Mouse (Mus musculus) midbrain, postnatal 0 days (tissue): ENCODE measurements at regions not wholly inside any gene's neighbourhood (a gene's known extent, or its start where the extent isn't known, plus 50 kb on each side); places are given as distances from the start of the nearest gene placed in this dataset.

ENCODE experiments used
- ATAC-seq: fragments of 200-750 bp; cut with Nextera tagmentation; 2 replicates; pipeline ENCODE4 v1.8.0; 2017; ENCODE audit warnings: moderate number of reproducible peaks, mild to moderate bottlenecking, moderate TSS enrichment, moderate library complexity; ENCODE audit not compliant: low FRiP score
- DNase-seq: peaks from one replicate; pipeline ENCODE4 v3.0.0-alpha.2; 2015; ENCODE audit warnings: low spot score
- H3K27ac ChIP-seq: fragments of 300-500 bp; sonication (generic); 2 replicates; pipeline ENCODE4 v1.5.1; 2014; ENCODE audit warnings: low read depth, mild to moderate bottlenecking, low read length, mixed read lengths
- H3K27me3 ChIP-seq: fragments of 300-500 bp; sonication (generic); 2 replicates; pipeline ENCODE4 v1.6.1; 2014; ENCODE audit warnings: low read length, control low read depth, mixed read lengths; ENCODE audit not compliant: insufficient read depth
- H3K36me3 ChIP-seq: fragments of 300-500 bp; sonication (generic); 2 replicates; pipeline ENCODE4 v1.6.1; 2014; ENCODE audit warnings: low read length, control low read depth, mixed read lengths; ENCODE audit not compliant: insufficient read depth
- H3K4me1 ChIP-seq: fragments of 300-500 bp; sonication (generic); 2 replicates; pipeline ENCODE4 v1.6.1; 2014; ENCODE audit warnings: mild to moderate bottlenecking, control low read depth, antibody characterized with exemption, low read length, mixed read lengths; ENCODE audit not compliant: insufficient read depth
- H3K4me2 ChIP-seq: fragments of 300-500 bp; sonication (generic); 2 replicates; pipeline ENCODE4 v1.6.1; 2014; ENCODE audit warnings: low read depth, mild to moderate bottlenecking, low read length, mixed read lengths; ENCODE audit not compliant: poor library complexity, severe bottlenecking
- H3K4me3 ChIP-seq: fragments of 300-500 bp; sonication (generic); 2 replicates; pipeline ENCODE4 v1.5.1; 2014; ENCODE audit warnings: low read depth, mild to moderate bottlenecking, low read length, moderate library complexity
- H3K9ac ChIP-seq: fragments of 300-500 bp; sonication (generic); replicated peaks from 2 replicates; pipeline ENCODE4 v1.6.1; 2014; ENCODE audit warnings: mild to moderate bottlenecking, low read length, moderate library complexity, mixed read lengths; ENCODE audit not compliant: poor library complexity, severe bottlenecking
- H3K9me3 ChIP-seq: fragments of 300-500 bp; sonication (generic); 2 replicates; pipeline ENCODE4 v1.6.1; 2016; ENCODE audit warnings: low read length, control low read depth
- CTCF ChIP-seq: IDR thresholded peaks from 2 replicates; pipeline ENCODE4 v1.5.1; 2016; ENCODE audit warnings: antibody characterized with exemption, mild to moderate bottlenecking
- WGBS: fragments of 180-500 bp; shearing (Covaris S2); extraction: QIAGEN DNeasy Blood & Tissue Kit; methylation state at CpG from one replicate; pipeline ENCODE4 v1.1.7; 2014; 5-methylcytosine and 5-hydroxymethylcytosine counted together

GRCm38 (mm10) chr16:95903383-95903913 is 87.3 kb downstream of the Psmg1 start:
- no peak for DNase-seq
- ATAC-seq, result no peak
- no peak for TF ChIP-seq CTCF
- no peak overlapping the region for H3K9ac ChIP-seq
- no peaks in the 10 kb centered on the region for H3K36me3 ChIP-seq
- no peak overlapping the region for H3K4me2 ChIP-seq
- no peaks in the 10 kb centered on the region for H3K9me3 ChIP-seq
- H3K27me3 ChIP-seq, result no peaks in the 10 kb centered on the region
- no peak overlapping the region for H3K27ac ChIP-seq
- 69% methylated on average over 3 of the region's 3 CpGs for WGBS
- H3K4me3 ChIP-seq, result no peak overlapping the region
- H3K4me1 ChIP-seq, result no peaks in the 10 kb centered on the region

DNA sequence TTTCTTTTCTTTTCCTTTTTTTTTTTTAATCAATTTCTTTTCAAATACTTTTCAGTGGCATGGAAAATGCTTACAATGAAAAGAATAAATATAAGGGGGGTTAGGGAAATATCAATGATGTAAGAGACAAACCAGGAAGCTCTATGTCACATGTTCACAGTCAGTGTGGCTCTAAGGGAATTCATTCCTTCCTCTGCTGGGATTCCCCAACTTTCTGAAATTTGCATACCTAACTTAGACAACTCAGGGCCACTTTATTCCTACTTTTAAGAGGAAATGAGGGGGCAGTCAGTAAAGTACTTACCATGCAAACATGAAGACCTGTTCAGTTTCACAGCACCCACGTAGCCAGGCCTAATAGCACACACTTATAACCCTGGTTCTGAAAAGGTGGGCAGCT is 88.6 kb downstream of the Psmg1 start:
- 88% methylated on average over 1 of the region's 1 CpGs for WGBS
- no peak for TF ChIP-seq CTCF
- Histone ChIP-seq H3K4me3 (no peak overlapping the region), H3K9ac (no peak overlapping the region), H3K27me3 (no peaks in the 10 kb centered on the region), H3K4me1 (no peaks in the 10 kb centered on the region), H3K4me2 (no peak overlapping the region), H3K9me3 (no peaks in the 10 kb centered on the region), H3K27ac (no peak overlapping the region), H3K36me3 (no peaks in the 10 kb centered on the region)
- DNase-seq (no peak), ATAC-seq (no peak)

DNA sequence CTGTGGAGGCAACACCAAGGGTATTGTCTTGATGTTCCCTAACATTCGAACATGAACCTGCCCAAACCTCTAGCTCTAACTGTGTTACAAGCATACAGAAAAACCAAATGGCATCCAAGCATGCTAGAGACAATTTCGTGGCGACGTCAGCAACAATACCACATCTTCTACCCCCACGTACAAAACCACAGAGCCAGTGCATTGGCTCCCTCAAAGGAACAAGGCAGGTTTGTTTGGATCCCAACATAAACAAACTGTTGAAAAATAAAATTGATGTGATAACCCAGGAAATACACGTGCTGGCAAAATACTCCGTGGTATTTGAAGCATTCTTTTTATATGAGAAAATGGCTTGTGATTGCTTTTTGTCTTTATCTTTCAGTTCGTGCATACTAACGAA is 89.4 kb downstream of the Psmg1 start:
- WGBS, result 75% methylated on average over 9 of the region's 9 CpGs
- no peaks in the 10 kb centered on the region for H3K27me3 ChIP-seq
- ATAC-seq, result no peak

GRCm38 (mm10) chr16:95900181-95900580 is 90.6 kb downstream of the Psmg1 start:
- 73% methylated on average over 9 of the region's 9 CpGs for WGBS
- no peak for TF ChIP-seq CTCF
- ATAC-seq (no peak), DNase-seq (no peak)
- no peak overlapping the region for H3K4me3 ChIP-seq
- H3K27me3 ChIP-seq, result no peaks in the 10 kb centered on the region
- H3K9ac ChIP-seq, result no peak overlapping the region
- no peaks in the 10 kb centered on the region for H3K36me3 ChIP-seq
- no peak overlapping the region for H3K27ac ChIP-seq
- no peak overlapping the region for H3K4me2 ChIP-seq
- H3K9me3 ChIP-seq, result no peaks in the 10 kb centered on the region
- H3K4me1 ChIP-seq, result no peaks in the 10 kb centered on the region

More for the DNA sequence above, 89.4 kb downstream of the Psmg1 start:
- DNase-seq, result no peak
- Histone ChIP-seq H3K4me2 (no peak overlapping the region), H3K36me3 (no peaks in the 10 kb centered on the region), H3K27ac (no peak overlapping the region), H3K9ac (no peak overlapping the region), H3K4me1 (no peaks in the 10 kb centered on the region), H3K9me3 (no peaks in the 10 kb centered on the region), H3K4me3 (no peak overlapping the region)
- TF ChIP-seq CTCF, result no peak

- Histone ChIP-seq H3K27me3 (no peaks in the 10 kb centered on the region), H3K4me1 (no peaks in the 10 kb centered on the region), H3K4me2 (no peak overlapping the region), H3K36me3 (no peaks in the 10 kb centered on the region), H3K9ac (no peak overlapping the region), H3K27ac (no peak overlapping the region), H3K4me3 (no peak overlapping the region), H3K9me3 (no peaks in the 10 kb centered on the region)
- TF ChIP-seq CTCF, result no peak
- DNase-seq, result no peak
- WGBS, result 85% methylated on average over 3 of the region's 3 CpGs
- no peak for ATAC-seq
Observed at GRCm38 (mm10) chr16:95899672-95900071, 91.1 kb downstream of the Psmg1 start.

DNA sequence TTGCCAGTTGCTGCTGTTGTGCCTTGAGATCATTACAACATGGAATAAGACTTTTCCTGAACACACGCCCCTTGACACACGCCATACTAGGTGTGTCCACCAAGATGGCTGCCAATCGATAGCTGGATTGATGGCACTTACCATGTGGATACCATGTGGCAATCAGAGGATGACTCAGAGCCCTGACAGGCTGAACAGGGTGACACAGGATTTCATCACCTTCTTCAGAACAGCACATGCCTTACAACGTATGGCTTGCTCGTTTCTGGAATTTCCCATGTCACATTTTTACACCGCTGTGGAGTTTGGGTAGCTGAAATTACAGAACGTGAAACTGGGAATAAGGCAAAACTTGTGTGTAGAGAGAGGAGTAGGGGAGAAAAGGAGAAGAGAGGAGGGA is 92.9 kb downstream of the Psmg1 start:
- Histone ChIP-seq H3K27me3 (no peaks in the 10 kb centered on the region), H3K27ac (no peak overlapping the region), H3K36me3 (no peaks in the 10 kb centered on the region), H3K9ac (no peak overlapping the region), H3K4me3 (no peak overlapping the region), H3K9me3 (no peaks in the 10 kb centered on the region), H3K4me1 (no peaks in the 10 kb centered on the region), H3K4me2 (no peak overlapping the region)
- no peak for TF ChIP-seq CTCF
- WGBS, result 90% methylated on average over 7 of the region's 7 CpGs
- DNase-seq (no peak), ATAC-seq (no peak)
